Mouse (Mus musculus) spleen, adult 2 months (tissue): Measurements from ENCODE around the gene Chd5. TPM values are rescaled to one million over a fixed set of nuclear protein-coding genes. Genes with fewer than 3 reads are reported as not detected.

Experiments used
- DNase-seq, 2 experiments: peaks; one replicate each; pipeline versions ENCODE4 v3.0.0 to v3.0.0-alpha.2; 2012 to 2021; ENCODE audit warnings: low spot score in 2 of 2, low read depth in 1 of 2
- H3K27ac ChIP-seq: fragments of 200-500 bp; 2 replicates; pipeline ENCODE4 v1.5.1; 2012; ENCODE audit warnings: low read length, inconsistent platforms; ENCODE audit not compliant: insufficient read depth
- H3K27me3 ChIP-seq: fragments of 200-500 bp; 2 replicates; pipeline ENCODE4 v1.6.1; 2012; ENCODE audit warnings: mild to moderate bottlenecking, moderate library complexity, low read length, inconsistent platforms; ENCODE audit not compliant: control insufficient read depth, insufficient read depth
- H3K36me3 ChIP-seq: fragments of 200-500 bp; 2 replicates; pipeline ENCODE4 v1.6.1; 2012; ENCODE audit warnings: mild to moderate bottlenecking, low read length, inconsistent platforms; ENCODE audit not compliant: control insufficient read depth, insufficient read depth
- H3K4me1 ChIP-seq: fragments of 200-500 bp; 2 replicates; pipeline ENCODE4 v1.6.1; 2011; ENCODE audit warnings: inconsistent platforms; ENCODE audit not compliant: control insufficient read depth, insufficient read depth, insufficient read length
- H3K4me3 ChIP-seq: fragments of 200-500 bp; 2 replicates; pipeline ENCODE4 v1.5.1; 2011; ENCODE audit warnings: mild to moderate bottlenecking, inconsistent platforms; ENCODE audit not compliant: insufficient read depth, insufficient read length; ENCODE audit errors: extremely low read depth
- CTCF ChIP-seq: fragments of 200-500 bp; IDR thresholded peaks from 2 replicates; pipeline ENCODE4 v1.5.1; 2011; ENCODE audit warnings: mild to moderate bottlenecking, inconsistent platforms; ENCODE audit not compliant: insufficient read depth, insufficient read length, insufficient replicate concordance; ENCODE audit errors: extremely low read depth
- POLR2A ChIP-seq: fragments of 200-500 bp; IDR thresholded peaks from 2 replicates; pipeline ENCODE4 v1.6.1; 2011; ENCODE audit warnings: low read depth, low read length, inconsistent platforms
- WGBS: fragments of 180-500 bp; shearing (Covaris S2); methylation state at CpG from one replicate; pipeline ENCODE4 v1.1.7; 2018; 5-methylcytosine and 5-hydroxymethylcytosine counted together
- polyA plus RNA-seq: library from polyadenylated mRNA; depleted of rRNA; stranded (reverse); fragments of >200 nt; gene quantifications from 2 replicates; pipeline ENCODE4 v1.2.3, GENCODE M21; 2012

Gene Chd5
- polyA plus RNA-seq, 1 experiment, result 0.11 TPM

DNA sequence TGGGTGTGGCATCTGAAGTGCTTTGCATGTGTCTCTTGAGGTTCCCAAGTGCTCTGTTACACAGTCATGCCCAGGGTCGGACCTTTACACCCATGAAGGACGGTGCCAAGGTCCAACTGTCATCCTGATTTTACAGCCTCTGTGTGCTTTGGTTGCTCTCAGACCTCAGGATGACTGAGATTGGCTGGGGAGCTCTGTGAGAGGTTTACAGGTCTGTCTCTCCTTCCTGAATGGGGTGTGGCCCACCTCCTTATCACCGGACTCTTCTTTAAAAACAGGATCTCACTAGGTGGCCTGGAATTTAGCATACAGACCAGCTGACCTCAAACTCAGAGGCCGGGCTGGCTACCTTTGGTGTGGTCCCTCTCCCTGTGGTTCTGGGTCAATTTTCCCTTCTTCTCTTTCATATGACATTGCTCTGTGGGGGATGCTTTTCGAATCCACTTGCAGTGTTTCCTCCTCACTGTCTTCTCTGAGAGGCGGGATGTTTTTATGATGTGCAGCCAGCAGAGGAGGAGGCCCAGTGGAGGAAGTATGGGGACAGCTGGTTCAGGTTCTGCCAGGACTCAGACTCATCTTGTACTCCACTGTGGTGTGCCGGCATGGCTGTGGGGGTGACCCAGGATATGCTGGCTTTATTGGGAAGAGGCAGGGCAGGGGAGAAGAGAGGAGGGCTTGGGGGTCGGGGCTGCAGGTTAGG lies 12.4 kb downstream of the Chd5 start:
- no peak overlapping the region for H3K27ac ChIP-seq
- H3K27me3 ChIP-seq, result peaks cover 6% of the 10 kb centered on the region; the same call in 1 of the 2 replicates

DNA sequence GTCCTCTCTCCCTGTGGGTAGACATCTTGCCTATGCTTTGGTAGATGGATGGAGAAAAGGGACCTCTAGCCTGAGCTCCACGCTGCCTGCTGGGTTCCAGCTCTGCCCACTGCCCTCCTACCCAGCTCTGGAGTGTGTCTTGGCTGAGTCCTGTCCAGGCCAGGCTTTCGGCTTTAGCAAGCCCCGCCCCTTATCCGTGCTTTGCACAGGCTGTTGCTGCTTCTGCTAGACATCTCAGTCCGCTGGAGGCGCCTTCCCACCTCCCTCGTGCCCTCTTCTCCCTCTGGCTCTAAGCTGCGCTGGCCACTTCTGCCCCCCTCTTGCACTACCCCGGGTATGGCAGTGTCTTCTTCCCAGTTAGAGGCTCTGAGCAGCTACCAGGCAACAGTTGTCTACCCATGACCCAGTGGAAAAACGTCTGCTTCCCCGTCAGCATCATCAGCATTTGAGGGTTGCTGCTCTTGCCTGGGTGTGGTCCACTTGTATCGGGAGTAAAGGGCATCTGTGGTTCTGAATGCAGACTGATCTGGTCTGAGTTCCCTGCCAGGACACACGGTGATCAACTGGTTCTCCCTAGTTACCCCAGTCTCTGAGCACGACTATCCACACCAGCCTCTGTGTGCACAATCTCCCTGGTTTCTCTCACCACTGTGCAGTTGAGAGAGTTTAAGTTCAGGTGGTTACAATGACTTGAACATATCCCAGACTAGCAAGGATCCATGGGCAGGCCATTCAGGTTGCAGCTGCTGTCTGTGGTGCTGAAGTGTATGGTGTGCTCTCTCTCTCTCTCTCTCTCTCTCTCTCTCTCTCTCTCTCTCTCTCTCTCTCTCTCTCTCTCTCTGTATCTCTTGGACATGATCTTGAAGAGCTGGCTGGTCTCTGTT lies 13.2 kb downstream of the Chd5 start:
- DNase-seq, result no peak
- TF ChIP-seq POLR2A (no peak), CTCF (no peak)
- H3K27ac ChIP-seq, result no peak overlapping the region
- no peak overlapping the region for H3K4me3 ChIP-seq
- peaks cover 2% of the 10 kb centered on the region; the same call in 1 of the 2 replicates for H3K4me1 ChIP-seq
- peaks cover 6% of the 10 kb centered on the region; the same call in 1 of the 2 replicates for H3K27me3 ChIP-seq
- 16% methylated on average over 14 of the region's 14 CpGs for WGBS
- H3K36me3 ChIP-seq, result no peaks in the 10 kb centered on the region

More for the DNA sequence above, 12.4 kb downstream of the Chd5 start:
- no peak overlapping the region for H3K4me3 ChIP-seq
- no peak for TF ChIP-seq CTCF
- no peak for TF ChIP-seq POLR2A
- DNase-seq, result no peak
- no peaks in the 10 kb centered on the region for H3K36me3 ChIP-seq
- peaks cover 2% of the 10 kb centered on the region; the same call in 1 of the 2 replicates for H3K4me1 ChIP-seq
- WGBS, result 29% methylated on average over 8 of the region's 8 CpGs

DNA sequence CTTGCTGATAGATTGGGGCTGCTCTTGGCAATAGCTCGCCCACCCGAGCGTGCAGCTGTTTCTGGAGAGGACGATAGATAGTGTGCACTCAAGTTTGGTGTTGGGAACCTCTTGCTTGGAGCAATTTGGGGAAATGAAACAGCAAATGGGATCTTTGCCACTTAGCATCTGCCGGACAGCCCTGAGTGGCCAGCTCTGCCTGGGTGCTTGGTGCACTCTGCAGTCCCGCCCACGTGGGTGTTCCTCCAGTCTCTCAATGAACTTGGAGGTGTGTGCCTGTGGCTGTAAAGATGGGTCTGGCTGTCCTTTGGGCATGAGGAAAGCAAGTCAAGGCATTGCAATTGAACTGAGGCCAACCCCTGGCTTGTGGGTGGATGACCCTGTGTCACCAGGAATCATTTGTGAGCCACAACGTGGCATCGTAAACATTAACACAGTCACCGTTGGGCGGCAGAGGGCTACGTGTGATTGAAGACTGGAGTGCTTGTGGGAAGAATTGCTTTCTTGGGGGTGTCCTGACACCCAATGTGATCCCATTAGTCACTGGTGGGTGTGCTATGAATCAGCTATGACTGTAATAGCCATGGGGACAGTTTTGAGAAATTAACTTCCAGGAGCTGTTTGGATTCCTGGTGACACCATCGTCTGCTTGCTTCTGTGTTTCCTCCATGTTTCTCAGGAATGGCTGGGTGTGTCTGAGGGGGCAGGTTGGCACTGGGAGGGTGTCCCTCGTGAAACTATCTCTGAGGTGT lies 15.6 kb downstream of the Chd5 start:
- TF ChIP-seq POLR2A (no peak), CTCF (no peak)
- WGBS, result 71% methylated on average over 14 of the region's 14 CpGs

GRCm38 (mm10) chr4:152355672-152356071 lies 17.2 kb downstream of the Chd5 start:
- H3K4me3 ChIP-seq, result no peak overlapping the region
- no peaks in the 10 kb centered on the region for H3K27me3 ChIP-seq
- H3K36me3 ChIP-seq, result no peaks in the 10 kb centered on the region
- peaks cover under 1% of the 10 kb centered on the region; the same call in 1 of the 2 replicates for H3K4me1 ChIP-seq
- TF ChIP-seq CTCF, result no peak
- TF ChIP-seq POLR2A, result no peak
- H3K27ac ChIP-seq, result no peak overlapping the region
- 88% methylated on average over 7 of the region's 7 CpGs for WGBS
- no peak for DNase-seq

More for the DNA sequence above, 15.6 kb downstream of the Chd5 start:
- DNase-seq, result no peak
- H3K27me3 ChIP-seq, result 0 out of 2 replicates have a peak, but pooled peaks cover 4% of the 10 kb centered on the region
- peaks cover 2% of the 10 kb centered on the region; the same call in 1 of the 2 replicates for H3K4me1 ChIP-seq
- no peak overlapping the region for H3K4me3 ChIP-seq
- H3K27ac ChIP-seq, result no peak overlapping the region
- H3K36me3 ChIP-seq, result no peaks in the 10 kb centered on the region

GRCm38 (mm10) chr4:152359700-152360099 lies 21.2 kb downstream of the Chd5 start:
- Histone ChIP-seq H3K27me3 (no peaks in the 10 kb centered on the region), H3K36me3 (no peaks in the 10 kb centered on the region), H3K4me3 (no peak overlapping the region), H3K27ac (no peak overlapping the region), H3K4me1 (0 out of 2 replicates have a peak, but pooled peaks cover 2% of the 10 kb centered on the region)
- TF ChIP-seq POLR2A, result no peak
- no peak for TF ChIP-seq CTCF
- DNase-seq, result no peak
- WGBS, result 37% methylated on average over 11 of the region's 11 CpGs

DNA sequence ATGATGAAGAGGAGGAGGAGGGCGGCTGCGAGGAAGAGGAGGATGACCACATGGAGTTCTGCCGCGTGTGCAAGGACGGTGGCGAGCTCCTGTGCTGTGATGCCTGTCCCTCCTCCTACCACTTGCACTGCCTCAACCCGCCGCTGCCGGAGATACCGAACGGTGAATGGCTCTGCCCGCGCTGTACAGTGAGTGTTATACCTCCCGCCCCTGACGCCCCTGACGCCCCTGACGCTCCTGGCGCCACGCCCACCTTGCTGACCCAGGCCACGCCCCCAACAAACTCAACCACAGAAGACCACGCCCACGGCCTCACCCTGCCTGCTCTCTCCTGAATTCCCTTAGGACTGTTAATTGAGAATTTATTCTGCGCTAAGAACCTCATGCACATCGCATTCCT lies 22.4 kb downstream of the Chd5 start:
- Histone ChIP-seq H3K4me1 (0 out of 2 replicates have a peak, but pooled peaks cover 2% of the 10 kb centered on the region), H3K36me3 (no peaks in the 10 kb centered on the region), H3K27ac (no peak overlapping the region), H3K27me3 (no peaks in the 10 kb centered on the region), H3K4me3 (no peak overlapping the region)
- no peak for DNase-seq
- 8% methylated on average over 23 of the region's 24 CpGs for WGBS
- TF ChIP-seq POLR2A (no peak), CTCF (no peak)
